Mouse (Mus musculus) thymus, postnatal 0 days (tissue): ENCODE measurements around the gene Grid2ip. TPM values are rescaled to one million over a fixed set of nuclear protein-coding genes. Genes with fewer than 3 reads are reported as not detected.

Experiments
- DNase-seq: peaks from one replicate; pipeline ENCODE4 v3.0.0-alpha.2; 2015; ENCODE audit warnings: low spot score
- polyA plus RNA-seq: library from polyadenylated mRNA; unstranded; fragments of >200 nt; fragmentation: Nextera tagmentation; extraction: Ambion mirVana; gene quantifications from 2 replicates; pipeline ENCODE4 v1.2.1, GENCODE M21; 2015

Gene Grid2ip
- 0.05 TPM in 1 of 2 replicates, not detected in the other for polyA plus RNA-seq

- DNase-seq: no peak
Observed at GRCm38 (mm10) chr5:143356686-143357388, at the start of gene Grid2ip. Grid2ip (plus strand) TSS chr5:143357338.

GRCm38 (mm10) chr5:143308825-143309224 lies 48.3 kb upstream of the Grid2ip start:
- no peak for DNase-seq

GRCm38 (mm10) chr5:143309916-143310315 lies 47.2 kb upstream of the Grid2ip start:
- DNase-seq: no peak

GRCm38 (mm10) chr5:143311886-143312285 lies 45.3 kb upstream of the Grid2ip start:
- DNase-seq: peak; percentile 77

GRCm38 (mm10) chr5:143314183-143314729 lies 42.9 kb upstream of the Grid2ip start:
- DNase-seq: no peak

- DNase-seq: peak; percentile 89
Observed at GRCm38 (mm10) chr5:143314730-143315513, 42.2 kb upstream of the Grid2ip start, which contains the start of gene E130309D02Rik. E130309D02Rik (minus strand) TSS chr5:143315360.

- DNase-seq: no peak
Observed at GRCm38 (mm10) chr5:143315514-143315888, 41.6 kb upstream of the Grid2ip start.

GRCm38 (mm10) chr5:143316605-143317287 lies 40.4 kb upstream of the Grid2ip start:
- DNase-seq: no peak

GRCm38 (mm10) chr5:143317288-143317610 lies 39.9 kb upstream of the Grid2ip start:
- no peak for DNase-seq

- peak; percentile 91 for DNase-seq
Observed at GRCm38 (mm10) chr5:143328690-143329495, 28.2 kb upstream of the Grid2ip start, which contains the start of gene Zdhhc4. Zdhhc4 (minus strand) TSS chr5:143329256.

GRCm38 (mm10) chr5:143333872-143334271 lies 23.3 kb upstream of the Grid2ip start:
- DNase-seq: peak; percentile 72

- DNase-seq: no peak
Observed at GRCm38 (mm10) chr5:143334418-143335088, 22.6 kb upstream of the Grid2ip start.

- no peak for DNase-seq
Observed at GRCm38 (mm10) chr5:143335089-143335460, 22.1 kb upstream of the Grid2ip start.

GRCm38 (mm10) chr5:143336559-143336958 lies 20.6 kb upstream of the Grid2ip start:
- DNase-seq: no peak

- no peak for DNase-seq
Observed at GRCm38 (mm10) chr5:143339603-143340002, 17.5 kb upstream of the Grid2ip start.

GRCm38 (mm10) chr5:143346367-143346766 lies 10.8 kb upstream of the Grid2ip start:
- DNase-seq: no peak

- DNase-seq: no peak
Observed at GRCm38 (mm10) chr5:143356017-143356416, 1.1 kb upstream of the Grid2ip start.

- no peak for DNase-seq
Observed at GRCm38 (mm10) chr5:143357564-143357963, 426 bp downstream of the Grid2ip start.

- no peak for DNase-seq
Observed at GRCm38 (mm10) chr5:143359263-143359662, 2.1 kb downstream of the Grid2ip start.

- DNase-seq: peak; percentile 24
Observed at GRCm38 (mm10) chr5:143360000-143360399, 2.9 kb downstream of the Grid2ip start.
